Mouse (Mus musculus) midbrain, embryonic 16.5 days (tissue): ENCODE data around the gene Srgn. TPM values are rescaled to one million over a fixed set of nuclear protein-coding genes. Genes with fewer than 3 reads are reported as not detected.

Source experiments
- ATAC-seq: fragments of 200-750 bp; cut with Nextera tagmentation; 2 replicates; pipeline ENCODE4 v1.8.0; 2017; ENCODE audit warnings: moderate TSS enrichment
- H3K27ac ChIP-seq: fragments of 300-500 bp; sonication (generic); 2 replicates; pipeline ENCODE4 v1.5.1; 2014; ENCODE audit warnings: mild to moderate bottlenecking, low read length, mixed read lengths
- H3K27me3 ChIP-seq: fragments of 300-500 bp; sonication (generic); 2 replicates; pipeline ENCODE4 v1.6.1; 2014; ENCODE audit warnings: low read depth, low read length, mixed read lengths; ENCODE audit not compliant: control insufficient read depth, insufficient read depth
- H3K36me3 ChIP-seq: fragments of 300-500 bp; sonication (generic); 2 replicates; pipeline ENCODE4 v1.6.1; 2014; ENCODE audit warnings: mild to moderate bottlenecking, low read length, moderate library complexity, mixed read lengths; ENCODE audit not compliant: control insufficient read depth, insufficient read depth
- H3K4me1 ChIP-seq: fragments of 300-500 bp; sonication (generic); 2 replicates; pipeline ENCODE4 v1.6.1; 2014; ENCODE audit warnings: mild to moderate bottlenecking, low read length, mixed read lengths; ENCODE audit not compliant: control insufficient read depth, insufficient read depth
- H3K4me2 ChIP-seq: fragments of 300-500 bp; sonication (generic); 2 replicates; pipeline ENCODE4 v1.6.1; 2014; ENCODE audit warnings: mild to moderate bottlenecking, low read length, mixed read lengths
- H3K4me3 ChIP-seq: fragments of 300-500 bp; sonication (generic); 2 replicates; pipeline ENCODE4 v1.5.1; 2014; ENCODE audit warnings: low read depth, mild to moderate bottlenecking, low read length, moderate library complexity, mixed read lengths
- H3K9ac ChIP-seq: fragments of 300-500 bp; sonication (generic); 2 replicates; pipeline ENCODE4 v1.6.1; 2014; ENCODE audit warnings: low read depth, low read length, mixed read lengths
- H3K9me3 ChIP-seq: fragments of 300-500 bp; sonication (generic); replicated peaks from 2 replicates; pipeline ENCODE4 v1.6.1; 2014; ENCODE audit warnings: mild to moderate bottlenecking, low read length, mixed read lengths; ENCODE audit not compliant: control insufficient read depth, poor library complexity, severe bottlenecking
- WGBS: fragments of 180-500 bp; shearing (Covaris S2); extraction: QIAGEN DNeasy Blood & Tissue Kit; methylation state at CpG from one replicate; pipeline ENCODE4 v1.1.7; 2014; 5-methylcytosine and 5-hydroxymethylcytosine counted together
- polyA plus RNA-seq: library from polyadenylated mRNA; unstranded; fragments of >200 nt; fragmentation: Nextera tagmentation; extraction: Ambion mirVana; gene quantifications from 2 replicates; pipeline ENCODE4 v1.2.1, GENCODE M21; 2015

The Srgn gene
- polyA plus RNA-seq, 1 experiment from 2014 or later, result 9.4 TPM

DNA sequence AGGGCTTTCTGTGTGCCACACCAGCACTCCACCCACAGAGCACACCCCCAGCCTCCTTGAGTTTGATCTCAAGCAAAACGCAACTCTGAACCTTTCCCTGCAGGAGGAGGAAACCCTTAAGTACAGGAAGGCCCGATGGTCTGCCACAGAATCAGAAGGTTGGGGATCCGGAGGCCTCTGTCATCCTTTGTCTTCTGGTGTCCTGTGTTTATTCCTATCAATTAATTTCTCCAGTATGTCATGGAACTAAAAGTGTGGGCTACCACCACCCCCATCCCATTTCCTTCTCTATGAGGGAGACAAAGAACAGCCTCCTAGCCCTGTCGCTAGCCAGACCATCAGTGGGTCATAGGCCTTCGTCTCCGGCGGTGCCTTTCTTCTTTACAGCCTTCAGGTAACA, 7.3 kb upstream of the Srgn start:
- Histone ChIP-seq H3K4me1 (no peaks in the 10 kb centered on the region), H3K4me2 (no peak overlapping the region), H3K9me3 (no peaks in the 10 kb centered on the region), H3K4me3 (no peak overlapping the region), H3K27ac (no peak overlapping the region), H3K9ac (no peak overlapping the region), H3K27me3 (no peaks in the 10 kb centered on the region), H3K36me3 (no peaks in the 10 kb centered on the region)
- WGBS, result 83% methylated on average over 7 of the region's 7 CpGs
- no peak for ATAC-seq

DNA sequence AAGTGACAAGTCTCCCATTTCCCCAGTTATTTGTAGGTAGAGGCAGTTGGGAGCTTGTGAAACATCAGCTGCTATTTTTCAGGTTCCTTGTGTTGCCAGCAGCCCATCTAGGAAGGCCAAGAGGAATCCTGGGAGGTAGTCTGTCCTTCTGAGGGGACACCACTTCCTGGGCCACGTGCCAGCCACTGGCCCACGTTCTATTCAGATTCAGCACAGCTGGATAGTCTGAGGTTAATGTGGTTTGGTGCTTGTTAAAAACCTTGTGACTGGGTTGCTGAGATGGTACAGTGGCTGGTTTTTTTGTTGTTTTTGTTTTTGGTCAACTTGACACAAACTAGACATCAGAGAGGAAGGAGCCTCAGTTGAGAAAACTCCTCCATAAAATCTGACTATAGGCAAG, 5.6 kb upstream of the Srgn start:
- no peaks in the 10 kb centered on the region for H3K4me1 ChIP-seq
- H3K36me3 ChIP-seq, result no peaks in the 10 kb centered on the region
- no peak overlapping the region for H3K27ac ChIP-seq
- no peaks in the 10 kb centered on the region for H3K9me3 ChIP-seq
- no peak overlapping the region for H3K9ac ChIP-seq
- WGBS, result 70% methylated on average over 2 of the region's 2 CpGs
- H3K4me2 ChIP-seq, result no peak overlapping the region
- ATAC-seq, result no peak
- no peak overlapping the region for H3K4me3 ChIP-seq
- no peaks in the 10 kb centered on the region for H3K27me3 ChIP-seq

DNA sequence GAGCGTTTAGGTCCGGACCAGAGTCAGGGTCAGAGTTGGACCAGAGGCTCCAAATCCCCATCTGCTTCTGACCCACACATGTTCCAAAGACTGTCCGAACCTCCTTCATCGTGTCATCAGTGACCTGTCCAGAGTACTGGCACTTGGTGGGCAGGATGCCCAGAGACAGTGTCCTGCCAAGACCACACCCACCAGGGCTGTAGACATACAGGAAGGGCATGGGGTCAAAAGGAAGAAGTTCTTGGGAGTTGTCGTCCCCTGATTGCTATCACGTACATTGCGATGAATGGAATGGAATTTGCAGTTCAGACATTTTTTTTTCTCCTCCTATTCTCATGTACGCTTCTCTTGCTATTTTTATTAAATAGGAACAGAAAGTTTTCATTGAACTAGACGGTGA, 2.9 kb upstream of the Srgn start:
- WGBS, result 83% methylated on average over 9 of the region's 9 CpGs
- no peak overlapping the region for H3K27ac ChIP-seq
- no peaks in the 10 kb centered on the region for H3K9me3 ChIP-seq
- H3K4me1 ChIP-seq, result no peaks in the 10 kb centered on the region
- H3K4me2 ChIP-seq, result no peak overlapping the region
- H3K27me3 ChIP-seq, result no peaks in the 10 kb centered on the region
- H3K9ac ChIP-seq, result no peak overlapping the region
- H3K4me3 ChIP-seq, result no peak overlapping the region
- H3K36me3 ChIP-seq, result no peaks in the 10 kb centered on the region
- ATAC-seq, result no peak

DNA sequence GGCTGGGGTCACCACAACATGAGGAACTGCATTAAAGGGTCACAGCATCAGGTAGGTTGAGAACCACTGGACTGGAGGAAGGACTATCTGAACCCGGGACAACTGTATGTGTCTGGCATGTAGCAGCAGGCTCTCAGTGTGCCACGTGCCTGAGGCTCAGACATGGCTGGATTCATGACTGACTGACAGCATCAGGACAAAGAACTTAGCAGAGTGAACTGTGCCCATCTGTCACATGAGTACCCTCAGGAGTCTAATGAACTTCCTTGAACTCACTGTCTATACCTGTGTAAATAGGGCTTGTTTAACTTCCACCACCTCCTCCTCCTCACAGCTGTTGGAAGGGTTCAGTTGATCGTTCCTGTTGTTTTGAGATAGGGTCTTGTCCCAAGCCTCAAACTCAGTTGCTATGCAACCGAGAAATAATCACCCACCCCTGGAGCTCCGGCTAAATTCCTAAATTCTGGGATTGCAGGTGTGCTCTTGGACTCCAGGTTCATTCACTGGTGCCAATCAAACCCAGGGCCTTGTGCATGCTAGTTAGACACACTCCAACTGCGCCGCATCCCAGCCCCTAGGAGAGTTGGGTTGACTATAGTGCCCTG, 4.8 kb downstream of the Srgn start:
- no peaks in the 10 kb centered on the region for H3K9me3 ChIP-seq
- 78% methylated on average over 7 of the region's 7 CpGs for WGBS
- no peak for ATAC-seq

DNA sequence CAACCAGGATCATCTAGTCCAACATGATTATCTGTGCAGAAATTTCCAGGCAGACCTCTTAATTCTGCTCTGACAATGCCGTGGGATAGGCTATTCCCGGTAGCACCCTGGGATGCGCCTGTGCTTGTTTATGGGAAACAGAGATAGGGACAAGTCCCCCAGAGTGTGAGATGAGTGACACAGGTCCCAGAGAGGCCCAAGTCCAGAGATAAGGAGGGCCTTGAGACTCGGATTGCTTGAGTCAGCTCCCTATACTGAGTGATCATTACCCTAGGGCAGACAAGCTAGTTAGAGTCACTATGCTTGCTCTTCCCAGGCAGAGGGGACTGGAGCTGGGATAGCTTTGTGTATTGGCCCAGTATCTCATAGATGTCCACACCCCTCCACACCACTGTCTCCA, 5.5 kb downstream of the Srgn start:
- no peaks in the 10 kb centered on the region for H3K9me3 ChIP-seq
- no peak overlapping the region for H3K27ac ChIP-seq
- H3K36me3 ChIP-seq, result no peaks in the 10 kb centered on the region
- no peak overlapping the region for H3K9ac ChIP-seq
- ATAC-seq, result no peak
- WGBS, result 83% methylated on average over 4 of the region's 4 CpGs
- H3K27me3 ChIP-seq, result no peaks in the 10 kb centered on the region
- no peak overlapping the region for H3K4me2 ChIP-seq
- no peaks in the 10 kb centered on the region for H3K4me1 ChIP-seq
- no peak overlapping the region for H3K4me3 ChIP-seq

More for the DNA sequence above, 4.8 kb downstream of the Srgn start:
- H3K36me3 ChIP-seq, result no peaks in the 10 kb centered on the region
- no peaks in the 10 kb centered on the region for H3K4me1 ChIP-seq
- H3K27ac ChIP-seq, result no peak overlapping the region
- no peak overlapping the region for H3K9ac ChIP-seq
- H3K4me3 ChIP-seq, result no peak overlapping the region
- H3K4me2 ChIP-seq, result no peak overlapping the region
- H3K27me3 ChIP-seq, result no peaks in the 10 kb centered on the region

DNA sequence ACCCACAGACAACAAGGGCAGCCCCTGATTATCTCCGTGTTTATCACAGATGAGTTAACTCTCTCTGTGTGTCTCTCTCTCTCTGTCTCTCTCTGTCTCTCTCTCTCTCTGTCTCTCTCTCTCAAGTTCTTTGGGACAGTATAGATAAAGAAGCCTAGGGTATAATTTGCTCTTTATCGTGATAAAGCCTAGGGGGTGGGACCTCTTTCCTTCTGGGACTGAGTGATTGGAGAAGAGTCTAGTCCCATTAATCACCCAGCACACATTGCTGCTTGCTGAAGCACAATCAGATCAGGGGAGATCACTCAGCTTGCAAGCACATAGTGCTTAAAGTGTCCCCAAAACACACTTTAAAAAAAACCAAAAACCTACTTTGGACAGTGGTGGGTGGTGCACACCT, 6.3 kb downstream of the Srgn start:
- Histone ChIP-seq H3K4me3 (no peak overlapping the region), H3K9ac (no peak overlapping the region), H3K4me1 (no peaks in the 10 kb centered on the region), H3K4me2 (no peak overlapping the region), H3K9me3 (no peaks in the 10 kb centered on the region), H3K27ac (no peak overlapping the region), H3K27me3 (no peaks in the 10 kb centered on the region), H3K36me3 (no peaks in the 10 kb centered on the region)
- no peak for ATAC-seq
- WGBS, result 78% methylated on average over 2 of the region's 2 CpGs

DNA sequence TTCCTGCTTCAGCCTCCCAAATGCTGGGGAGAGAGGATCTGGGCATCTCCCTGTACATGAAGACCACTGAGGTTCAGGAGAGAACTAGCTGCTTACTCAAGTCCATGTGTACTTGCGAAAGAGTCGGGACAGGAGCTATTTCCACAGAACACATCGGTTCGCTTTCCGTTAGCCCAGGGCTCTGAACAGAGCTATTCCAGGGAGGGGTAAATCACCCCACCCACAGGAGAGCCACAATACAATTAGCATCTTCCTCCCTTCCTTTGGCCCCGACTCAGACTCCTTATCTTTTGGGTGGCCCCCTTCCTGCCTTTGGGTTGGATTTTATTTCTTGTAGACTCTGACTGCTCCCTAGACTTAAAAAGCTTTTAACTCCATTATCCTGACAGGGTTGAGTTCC, 9.7 kb downstream of the Srgn start:
- ATAC-seq, result no peak
- H3K4me1 ChIP-seq, result no peaks in the 10 kb centered on the region
- no peak overlapping the region for H3K27ac ChIP-seq
- H3K4me3 ChIP-seq, result no peak overlapping the region
- H3K4me2 ChIP-seq, result no peak overlapping the region
- WGBS, result 86% methylated on average over 6 of the region's 6 CpGs
- H3K27me3 ChIP-seq, result no peaks in the 10 kb centered on the region
- H3K9ac ChIP-seq, result no peak overlapping the region
- no peaks in the 10 kb centered on the region for H3K9me3 ChIP-seq
- no peaks in the 10 kb centered on the region for H3K36me3 ChIP-seq

DNA sequence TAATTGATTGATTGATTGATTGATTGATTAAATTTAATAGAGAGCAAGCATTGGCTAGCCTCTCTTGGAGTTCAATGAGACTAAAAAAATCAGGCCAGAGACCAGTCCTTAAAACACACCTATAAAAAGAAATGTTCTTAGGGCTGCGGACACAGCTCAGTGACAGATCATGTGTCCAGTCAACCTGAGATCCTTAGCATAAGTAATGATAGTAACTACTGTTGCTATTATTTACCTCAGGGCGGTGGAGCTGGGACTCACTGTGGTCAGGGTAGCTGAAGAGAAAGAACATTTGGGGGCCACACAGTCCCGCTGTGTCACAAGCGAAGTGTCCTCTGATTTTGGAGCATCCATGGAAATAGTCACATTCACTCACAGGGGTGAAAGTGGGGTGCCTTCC, 14.4 kb downstream of the Srgn start:
- no peaks in the 10 kb centered on the region for H3K9me3 ChIP-seq
- ATAC-seq, result no peak
- H3K4me3 ChIP-seq, result no peak overlapping the region
- H3K4me2 ChIP-seq, result no peak overlapping the region
- no peak overlapping the region for H3K27ac ChIP-seq
- H3K4me1 ChIP-seq, result peaks cover 5% of the 10 kb centered on the region; the same call in 1 of the 2 replicates
- H3K27me3 ChIP-seq, result no peaks in the 10 kb centered on the region
- H3K9ac ChIP-seq, result no peak overlapping the region
- H3K36me3 ChIP-seq, result no peaks in the 10 kb centered on the region
- 94% methylated on average over 4 of the region's 4 CpGs for WGBS

DNA sequence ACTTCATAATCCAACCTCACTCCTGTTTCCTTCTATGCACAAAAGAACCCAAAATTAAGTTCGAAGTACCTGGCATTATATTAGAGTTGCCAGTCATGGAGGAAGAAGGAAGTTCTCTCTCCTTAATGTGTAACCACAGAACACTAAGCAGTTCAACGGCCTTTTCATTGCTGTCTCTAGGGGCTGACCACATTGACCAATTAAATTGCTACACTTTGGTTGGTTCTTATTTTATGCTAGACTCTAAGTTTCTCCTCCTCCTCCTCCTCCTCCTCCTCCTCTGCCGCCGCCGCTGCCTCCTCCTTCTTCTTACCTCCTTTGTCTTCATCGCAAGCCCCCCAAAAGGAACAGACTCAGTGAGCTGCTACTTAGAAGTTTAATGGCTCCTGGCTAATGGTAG, 15.7 kb downstream of the Srgn start:
- Histone ChIP-seq H3K27ac (no peak overlapping the region), H3K9me3 (no peaks in the 10 kb centered on the region), H3K36me3 (no peaks in the 10 kb centered on the region), H3K4me1 (peaks cover 5% of the 10 kb centered on the region; the same call in 1 of the 2 replicates), H3K4me2 (no peak overlapping the region), H3K9ac (no peak overlapping the region), H3K27me3 (no peaks in the 10 kb centered on the region), H3K4me3 (no peak overlapping the region)
- no peak for ATAC-seq
- 83% methylated on average over 6 of the region's 6 CpGs for WGBS
